Mouse (Mus musculus): Measurements from ENCODE around the gene Auts2. TPM values are rescaled to one million over a fixed set of nuclear protein-coding genes. Genes with fewer than 3 reads are reported as not detected.
"Not testable (repeated sequence)": the region's sequence is repeated elsewhere in the genome, so short reads cannot be mapped to it uniquely, and the experiment has no call there.

Auts2 gene
- 64.2 and 71.4 TPM in 2 replicates for polyA plus RNA-seq (2014; fragmentation: Nextera tagmentation; extraction: Ambion mirVana)

GRCm38 (mm10) chr5:132543118-132544071, at the start of gene Auts2:
Gene Auts2, minus strand, starts transcription at chr5:132543344.
- peak; percentile 97 for DNase-seq (ENCODE audit: low spot score)
- peak within 1 kb of the TSS; percentile 78 for H3K4me2 ChIP-seq (ENCODE audit: low read depth, low read length, severe bottlenecking)
- under 1% methylated on average over 91 of the region's 105 CpGs for WGBS
- peaks cover 12% of the 10 kb centered on the region; the same call in 1 of the 2 replicates for H3K4me1 ChIP-seq (replicated peaks; ENCODE audit: control insufficient read depth, insufficient read depth, low read length)
- H3K27me3 ChIP-seq (ENCODE audit: control insufficient read depth, insufficient read depth, low read length) = 0 out of 2 replicates have a peak, but pooled peaks cover 2% of the 10 kb centered on the region
- H3K27ac ChIP-seq (ENCODE audit: low read depth, low read length) = peak within 1 kb of the TSS; percentile 84
- peak within 1 kb of the TSS; percentile 89 for H3K9ac ChIP-seq (ENCODE audit: low read length)
- peak within 1 kb of the TSS; percentile 71 for H3K4me3 ChIP-seq (ENCODE audit: low read depth, low read length)
- H3K36me3 ChIP-seq (ENCODE audit: control insufficient read depth, insufficient read depth, low read length) = no peaks in the 10 kb centered on the region
- H3K9me3 ChIP-seq (ENCODE audit: control insufficient read depth, low read length) = no peaks in the 10 kb centered on the region
- peak; percentile 95 for ATAC-seq (replicated peaks; ENCODE audit: low FRiP score)

DNA sequence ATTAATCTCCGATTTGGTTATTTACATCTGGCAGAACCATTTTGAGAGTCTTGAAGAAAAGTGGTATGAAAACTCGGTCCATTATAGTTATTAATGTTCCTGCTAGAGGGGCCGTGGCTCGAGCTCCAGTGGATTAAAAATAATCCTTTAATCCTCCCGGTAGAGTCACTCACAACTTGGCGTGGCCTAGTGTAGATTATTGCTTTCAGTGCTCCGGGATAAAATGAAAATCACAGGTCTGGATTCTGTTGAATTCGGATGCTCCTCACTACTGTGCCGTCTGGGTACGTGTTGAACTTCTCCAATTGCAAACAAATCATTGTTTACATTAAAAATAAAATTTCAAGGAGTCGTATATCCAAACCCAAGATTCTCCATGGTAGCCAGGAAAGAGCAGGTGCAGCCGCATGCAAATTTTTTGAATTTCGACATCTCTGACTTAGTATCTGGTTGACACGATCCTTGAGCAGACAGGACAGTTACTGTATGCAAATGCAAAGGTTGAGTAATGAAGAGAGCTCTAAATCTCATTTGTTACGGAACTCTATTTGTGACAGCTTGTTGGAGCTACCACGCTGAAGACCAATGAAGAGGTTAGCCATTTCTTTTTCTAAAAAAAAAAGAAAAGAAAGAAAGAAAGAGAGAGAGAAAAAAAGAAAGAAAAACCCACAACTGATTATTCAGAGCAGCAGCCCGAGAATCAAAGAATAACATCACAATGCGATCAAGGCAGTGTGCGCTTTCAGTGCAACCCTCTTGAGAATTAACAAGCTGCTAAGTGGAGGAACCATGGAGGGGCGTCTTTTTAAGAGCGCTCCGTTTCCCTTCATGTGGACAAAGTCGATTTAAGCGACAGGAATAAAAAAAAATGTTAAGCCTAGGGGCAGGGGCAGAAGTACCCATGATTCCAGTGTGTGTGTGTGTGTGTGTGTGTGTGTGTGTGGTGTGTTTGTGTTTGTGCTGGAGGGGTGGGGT, 48.9 kb upstream of the Auts2 start:
- DNase-seq (ENCODE audit: low spot score) (no peak), ATAC-seq (replicated peaks; ENCODE audit: low FRiP score) (no peak)
- no peak overlapping the region for H3K4me2 ChIP-seq (ENCODE audit: low read depth, low read length, severe bottlenecking)
- no peak overlapping the region for H3K27ac ChIP-seq (ENCODE audit: low read depth, low read length)
- no peaks in the 10 kb centered on the region for H3K27me3 ChIP-seq (ENCODE audit: control insufficient read depth, insufficient read depth, low read length)
- H3K9me3 ChIP-seq (ENCODE audit: control insufficient read depth, low read length) = no peaks in the 10 kb centered on the region
- H3K4me3 ChIP-seq (ENCODE audit: low read depth, low read length) = no peak overlapping the region
- no peaks in the 10 kb centered on the region for H3K36me3 ChIP-seq (ENCODE audit: control insufficient read depth, insufficient read depth, low read length)
- 74% methylated on average over 24 of the region's 24 CpGs for WGBS
- no peak overlapping the region for H3K9ac ChIP-seq (ENCODE audit: low read length)
- no peaks in the 10 kb centered on the region for H3K4me1 ChIP-seq (replicated peaks; ENCODE audit: control insufficient read depth, insufficient read depth, low read length)

- no peak for DNase-seq (ENCODE audit: low spot score)
- no peak overlapping the region for H3K9ac ChIP-seq (ENCODE audit: low read length)
- no peak overlapping the region for H3K27ac ChIP-seq (ENCODE audit: low read depth, low read length)
- H3K36me3 ChIP-seq (ENCODE audit: control insufficient read depth, insufficient read depth, low read length) = no peaks in the 10 kb centered on the region
- no peaks in the 10 kb centered on the region for H3K9me3 ChIP-seq (ENCODE audit: control insufficient read depth, low read length)
- no peaks in the 10 kb centered on the region for H3K4me1 ChIP-seq (replicated peaks; ENCODE audit: control insufficient read depth, insufficient read depth, low read length)
- peak; percentile 36; the same call in 1 of the 2 replicates for ATAC-seq (replicated peaks; ENCODE audit: low FRiP score)
- whole genome bisulfite sequencing = 25% methylated on average over 7 of the region's 7 CpGs
- H3K4me3 ChIP-seq (ENCODE audit: low read depth, low read length) = no peak overlapping the region
- H3K27me3 ChIP-seq (ENCODE audit: control insufficient read depth, insufficient read depth, low read length) = no peaks in the 10 kb centered on the region
- H3K4me2 ChIP-seq (ENCODE audit: low read depth, low read length, severe bottlenecking) = no peak overlapping the region
These were observed 36.6 kb upstream of the Auts2 start for GRCm38 (mm10) chr5:132579774-132580173.

DNA sequence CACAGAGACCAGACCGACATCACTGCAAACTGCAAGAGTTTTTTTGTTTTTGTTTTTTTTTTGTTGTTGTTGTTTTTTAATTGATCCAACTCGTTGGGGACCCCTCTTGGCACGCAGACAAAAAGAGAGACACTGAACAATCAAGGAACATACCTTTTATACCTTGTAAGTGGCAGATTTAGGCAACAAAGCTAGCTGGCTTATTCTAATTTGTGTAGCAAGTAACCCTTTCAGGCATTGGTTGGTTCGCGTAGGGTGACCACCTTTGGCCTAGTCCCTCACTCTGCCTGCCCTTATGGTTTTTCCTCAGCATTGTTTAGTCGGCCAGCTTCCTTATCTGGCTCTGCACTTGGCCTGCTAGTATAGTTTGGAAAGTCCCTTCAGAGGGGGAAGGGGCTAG, 17.6 kb upstream of the Auts2 start:
- H3K4me3 ChIP-seq (ENCODE audit: low read depth, low read length); ATAC-seq (replicated peaks; ENCODE audit: low FRiP score); H3K27me3 ChIP-seq (ENCODE audit: control insufficient read depth, insufficient read depth, low read length); H3K27ac ChIP-seq (ENCODE audit: low read depth, low read length); H3K9me3 ChIP-seq (ENCODE audit: control insufficient read depth, low read length); H3K4me2 ChIP-seq (ENCODE audit: low read depth, low read length, severe bottlenecking); H3K9ac ChIP-seq (ENCODE audit: low read length); H3K4me1 ChIP-seq (replicated peaks; ENCODE audit: control insufficient read depth, insufficient read depth, low read length); H3K36me3 ChIP-seq (ENCODE audit: control insufficient read depth, insufficient read depth, low read length); DNase-seq (ENCODE audit: low spot score): not testable (repeated sequence)
- WGBS = 75% methylated on average over 6 of the region's 6 CpGs

- H3K27me3 ChIP-seq (ENCODE audit: control insufficient read depth, insufficient read depth, low read length) = 0 out of 2 replicates have a peak, but pooled peaks cover 2% of the 10 kb centered on the region
- no peak for ATAC-seq (replicated peaks; ENCODE audit: low FRiP score)
- no peak for DNase-seq (ENCODE audit: low spot score)
These were observed 2.6 kb upstream of the Auts2 start for GRCm38 (mm10) chr5:132545761-132546160.

DNA sequence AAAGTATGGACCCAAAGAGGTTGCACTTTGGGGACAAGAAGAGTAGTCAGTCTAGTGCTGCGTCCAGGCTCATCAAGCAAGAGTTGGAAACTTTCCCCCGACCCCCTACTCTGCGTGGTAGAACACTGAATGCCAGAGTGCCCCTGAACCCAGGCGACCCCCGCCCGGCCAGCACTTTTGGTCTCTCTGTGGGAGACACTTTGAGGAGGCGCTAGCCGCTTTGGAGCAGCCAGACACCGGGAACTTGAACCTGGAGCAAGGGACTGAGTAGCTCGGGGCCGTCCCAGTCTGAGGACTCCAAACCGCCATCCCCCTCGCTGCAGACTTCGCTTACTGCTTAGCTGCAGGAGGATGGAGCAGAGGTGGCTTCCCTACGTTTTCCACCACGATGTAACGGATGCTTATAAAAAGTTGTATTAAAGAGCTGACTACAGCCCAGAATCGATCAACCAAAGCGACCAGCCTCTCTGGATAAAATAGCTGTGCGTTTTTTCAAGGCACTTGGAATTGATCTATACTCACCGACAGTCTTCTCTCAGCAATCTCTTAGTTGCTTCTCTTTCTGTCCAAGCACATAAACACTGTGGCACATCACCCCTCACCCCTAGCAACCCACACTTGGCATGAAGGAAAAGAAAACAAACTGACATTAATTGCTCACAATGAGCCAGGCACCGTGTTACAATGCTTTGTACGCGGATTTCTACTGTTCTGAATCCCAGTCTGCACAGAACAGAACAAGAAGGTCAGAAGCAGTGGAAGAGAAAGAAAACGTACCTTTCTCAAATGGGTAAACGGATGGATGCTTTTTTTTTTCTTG, 1.2 kb upstream of the Auts2 start:
- H3K36me3 ChIP-seq (ENCODE audit: control insufficient read depth, insufficient read depth, low read length) = no peaks in the 10 kb centered on the region
- peak overlapping the region; percentile 89 for H3K9ac ChIP-seq (ENCODE audit: low read length)
- peak overlapping the region; percentile 84; the same call in 1 of the 2 replicates for H3K27ac ChIP-seq (ENCODE audit: low read depth, low read length)
- ATAC-seq (replicated peaks; ENCODE audit: low FRiP score) = peak; percentile 22; the same call in 1 of the 2 replicates
- H3K27me3 ChIP-seq (ENCODE audit: control insufficient read depth, insufficient read depth, low read length) = 0 out of 2 replicates have a peak, but pooled peaks cover 2% of the 10 kb centered on the region
- peak; percentile 74 for DNase-seq (ENCODE audit: low spot score)
- no peaks in the 10 kb centered on the region for H3K9me3 ChIP-seq (ENCODE audit: control insufficient read depth, low read length)
- peaks cover 8% of the 10 kb centered on the region; the same call in 1 of the 2 replicates for H3K4me1 ChIP-seq (replicated peaks; ENCODE audit: control insufficient read depth, insufficient read depth, low read length)
- peak overlapping the region; percentile 78 for H3K4me2 ChIP-seq (ENCODE audit: low read depth, low read length, severe bottlenecking)
- peak overlapping the region; percentile 71 for H3K4me3 ChIP-seq (ENCODE audit: low read depth, low read length)
- 4% methylated on average over 26 of the region's 26 CpGs for WGBS

More at GRCm38 (mm10) chr5:132545761-132546160, 2.6 kb upstream of the Auts2 start:
- Histone ChIP-seq H3K9me3 (ENCODE audit: control insufficient read depth, low read length) (no peaks in the 10 kb centered on the region), H3K27ac (ENCODE audit: low read depth, low read length) (no peak overlapping the region), H3K4me3 (ENCODE audit: low read depth, low read length) (no peak overlapping the region), H3K9ac (ENCODE audit: low read length) (no peak overlapping the region), H3K36me3 (ENCODE audit: control insufficient read depth, insufficient read depth, low read length) (no peaks in the 10 kb centered on the region), H3K4me1 (replicated peaks; ENCODE audit: control insufficient read depth, insufficient read depth, low read length) (no peaks in the 10 kb centered on the region), H3K4me2 (ENCODE audit: low read depth, low read length, severe bottlenecking) (no peak overlapping the region)
- WGBS = 92% methylated on average over 1 of the region's 1 CpGs

DNA sequence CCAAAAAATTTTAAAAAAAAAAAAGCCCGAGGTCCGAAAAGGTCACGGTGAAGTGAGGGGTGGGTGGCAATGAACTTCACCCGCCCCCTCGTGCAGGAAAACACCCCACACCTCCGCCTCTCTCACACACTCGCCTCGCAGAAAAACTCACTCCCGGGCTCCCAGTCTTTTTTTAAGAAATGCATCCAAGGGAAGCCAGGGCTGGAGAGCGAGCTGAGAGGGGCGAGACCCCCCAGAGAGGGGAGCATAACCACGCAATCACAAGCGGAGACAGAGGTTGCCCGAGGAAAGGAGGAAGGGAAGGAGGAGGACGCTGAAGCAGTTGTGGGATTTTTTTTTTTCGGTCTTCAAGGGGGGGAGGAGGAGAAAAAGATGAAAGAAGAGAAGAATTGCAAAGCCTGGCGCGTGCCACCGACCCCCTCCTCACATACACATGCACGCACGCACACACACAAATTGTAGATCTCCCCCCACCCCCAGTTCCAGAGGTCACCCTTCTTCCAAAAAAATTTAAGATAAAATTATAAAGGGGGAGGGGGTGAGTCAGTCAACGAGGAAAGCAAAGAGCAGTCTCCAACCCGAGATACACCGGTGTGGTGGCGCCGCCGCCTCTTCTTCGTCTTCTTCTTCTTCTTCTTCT, 643 bp downstream of the Auts2 start:
- H3K27ac ChIP-seq (ENCODE audit: low read depth, low read length) = peak overlapping the region; percentile 84
- H3K36me3 ChIP-seq (ENCODE audit: control insufficient read depth, insufficient read depth, low read length) = no peaks in the 10 kb centered on the region
- peak overlapping the region; percentile 89 for H3K9ac ChIP-seq (ENCODE audit: low read length)
- H3K27me3 ChIP-seq (ENCODE audit: control insufficient read depth, insufficient read depth, low read length) = 0 out of 2 replicates have a peak, but pooled peaks cover 1% of the 10 kb centered on the region
- peak overlapping the region; percentile 71 for H3K4me3 ChIP-seq (ENCODE audit: low read depth, low read length)
- ATAC-seq (replicated peaks; ENCODE audit: low FRiP score) = peak; percentile 4; the same call in 1 of the 2 replicates
- DNase-seq (ENCODE audit: low spot score) = peak; percentile 71
- peak overlapping the region; percentile 78 for H3K4me2 ChIP-seq (ENCODE audit: low read depth, low read length, severe bottlenecking)
- H3K4me1 ChIP-seq (replicated peaks; ENCODE audit: control insufficient read depth, insufficient read depth, low read length) = peaks cover 12% of the 10 kb centered on the region; the same call in 1 of the 2 replicates
- H3K9me3 ChIP-seq (ENCODE audit: control insufficient read depth, low read length) = no peaks in the 10 kb centered on the region
- 0% methylated on average over 28 of the region's 28 CpGs for WGBS

All from forebrain, embryonic 11.5 days (tissue).